Mouse (Mus musculus): ENCODE measurements around the gene Agpat4. TPM values are rescaled to one million over a fixed set of nuclear protein-coding genes. Genes with fewer than 3 reads are reported as not detected.
A peak's percentile ranks its signal among the peaks of the same experiment; 100 is the strongest.
"Not testable (repeated sequence)": the region's sequence is repeated elsewhere in the genome, so short reads cannot be mapped to it uniquely, and the experiment has no call there.

Agpat4 gene
- total RNA-seq, 1 experiment: 45.7 TPM

DNA sequence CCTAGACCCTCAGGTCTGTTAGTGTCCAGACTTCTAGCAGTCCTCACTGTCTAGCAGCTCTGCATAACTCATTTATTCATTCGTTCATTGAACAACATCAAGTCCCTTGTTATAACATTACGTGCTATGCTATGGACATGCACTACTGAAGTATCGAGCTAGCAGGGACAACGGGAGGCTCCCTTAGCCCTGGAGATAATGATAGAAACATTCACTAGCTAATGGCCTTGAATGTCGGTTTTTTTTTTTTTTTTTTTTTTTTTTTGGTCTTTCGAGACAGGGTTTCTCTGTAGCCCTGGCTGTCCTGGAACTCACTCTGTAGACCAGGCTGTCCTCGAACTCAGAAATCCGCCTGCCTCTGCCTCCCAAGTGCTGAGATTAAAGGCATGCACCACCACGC is 3.8 kb downstream of the Agpat4 start:
- H3K9me3 ChIP-seq (ENCODE audit: control insufficient read depth, insufficient read depth, low read depth, low read length); H3K27ac ChIP-seq (ENCODE audit: insufficient read depth, low read depth, low read length, poor library complexity, severe bottlenecking); in situ Hi-C loops (cut with MboI; ENCODE audit: low sequenced_read_pairs in 2 of 2, unreplicated experiment in 2 of 2); H3K36me3 ChIP-seq (ENCODE audit: control insufficient read depth, insufficient read depth, low read length, poor library complexity, severe bottlenecking); H3K4me3 ChIP-seq (ENCODE audit: insufficient read depth in 1 of 2, low read depth in 1 of 2, low read length in 2 of 2, poor library complexity in 1 of 2, severe bottlenecking in 1 of 2); H3K9ac ChIP-seq (ENCODE audit: insufficient read depth, low read depth, low read length, poor library complexity, severe bottlenecking); DNase-seq (ENCODE audit: low read depth, low spot score): not testable (repeated sequence)
- peak; percentile 56; the same call in 1 of the 2 replicates for TF ChIP-seq ZNF384 (IDR thresholded peaks at IDR 0.05; ENCODE audit: low read depth, low read length)
- H3K4me1 ChIP-seq (ENCODE audit: control insufficient read depth in 2 of 2, insufficient read depth in 2 of 2, low read length in 2 of 2, poor library complexity in 1 of 2): peaks cover 11 to 19% of the 10 kb centered on the region in 2 experiments

- Histone ChIP-seq H3K27ac (ENCODE audit: insufficient read depth, low read depth, low read length, poor library complexity, severe bottlenecking) (no peak overlapping the region), H3K4me3 (ENCODE audit: insufficient read depth in 1 of 2, low read depth in 1 of 2, low read length in 2 of 2, poor library complexity in 1 of 2, severe bottlenecking in 1 of 2) (no peak overlapping the region), H3K9me3 (ENCODE audit: control insufficient read depth, insufficient read depth, low read depth, low read length) (no peaks in the 10 kb centered on the region), H3K36me3 (ENCODE audit: control insufficient read depth, insufficient read depth, low read length, poor library complexity, severe bottlenecking) (no peaks in the 10 kb centered on the region; the same call in 1 of the 2 replicates), H3K9ac (ENCODE audit: insufficient read depth, low read depth, low read length, poor library complexity, severe bottlenecking) (no peak overlapping the region), H3K4me1 (ENCODE audit: control insufficient read depth in 2 of 2, insufficient read depth in 2 of 2, low read length in 2 of 2, poor library complexity in 1 of 2) (peaks cover 11 to 17% of the 10 kb centered on the region in 2 experiments)
- TF ChIP-seq CHD2 (IDR thresholded peaks at IDR 0.05; ENCODE audit: low read depth, low read length) (no peak), ZC3H11A (IDR thresholded peaks at IDR 0.05; ENCODE audit: borderline replicate concordance, low read depth, low read length) (no peak), HCFC1 (IDR thresholded peaks at IDR 0.05; ENCODE audit: borderline replicate concordance, insufficient read depth, low read length) (no peak), ZNF384 (IDR thresholded peaks at IDR 0.05; ENCODE audit: low read depth, low read length) (no peak), MAFK (IDR thresholded peaks at IDR 0.05; ENCODE audit: insufficient read depth, low read depth, low read length) (no peak)
- in situ Hi-C loops (cut with MboI; ENCODE audit: low sequenced_read_pairs in 2 of 2, unreplicated experiment in 2 of 2): no loop called here
- no peak for DNase-seq (ENCODE audit: low read depth, low spot score)
Observed at GRCm38 (mm10) chr17:12123168-12123567, 4.7 kb downstream of the Agpat4 start.

- in situ Hi-C loops (cut with MboI; ENCODE audit: low sequenced_read_pairs in 2 of 2, unreplicated experiment in 2 of 2): no loop called here
- no peak overlapping the region for H3K27ac ChIP-seq (ENCODE audit: insufficient read depth, low read depth, low read length, poor library complexity, severe bottlenecking)
Observed at GRCm38 (mm10) chr17:12127056-12127455, 8.6 kb downstream of the Agpat4 start.

DNA sequence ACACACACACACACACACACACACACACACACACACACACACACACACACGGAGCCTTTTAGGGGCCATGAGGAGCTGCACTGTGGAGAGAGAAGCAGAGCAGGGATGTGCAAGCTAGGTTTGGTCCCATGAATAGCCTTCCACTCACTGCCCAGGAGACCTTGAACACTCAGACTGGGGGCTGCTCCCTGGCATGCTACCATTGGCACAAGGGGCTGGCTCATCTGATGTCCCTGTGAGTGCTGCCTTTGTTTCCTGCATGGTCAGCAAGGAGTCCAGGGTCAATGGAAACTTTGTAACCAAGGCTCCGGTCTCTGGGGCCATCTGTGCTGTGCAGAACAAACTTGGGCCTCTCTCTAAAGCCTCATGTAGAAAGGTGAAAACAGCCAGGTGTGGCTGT is 10.5 kb downstream of the Agpat4 start:
- no peaks in the 10 kb centered on the region for H3K9me3 ChIP-seq (ENCODE audit: control insufficient read depth, insufficient read depth, low read depth, low read length)
- no peak for DNase-seq (ENCODE audit: low read depth, low spot score)
- peaks cover 2 to 12% of the 10 kb centered on the region in 2 experiments; a peak in 2 of 4 replicates for H3K4me1 ChIP-seq (ENCODE audit: control insufficient read depth in 2 of 2, insufficient read depth in 2 of 2, low read length in 2 of 2, poor library complexity in 1 of 2)
- TF ChIP-seq ZNF384 (IDR thresholded peaks at IDR 0.05; ENCODE audit: low read depth, low read length): no peak
- no peak for TF ChIP-seq ZC3H11A (IDR thresholded peaks at IDR 0.05; ENCODE audit: borderline replicate concordance, low read depth, low read length)
- no peak for TF ChIP-seq MAFK (IDR thresholded peaks at IDR 0.05; ENCODE audit: insufficient read depth, low read depth, low read length)
- no peak for TF ChIP-seq CHD2 (IDR thresholded peaks at IDR 0.05; ENCODE audit: low read depth, low read length)
- no peak for TF ChIP-seq HCFC1 (IDR thresholded peaks at IDR 0.05; ENCODE audit: borderline replicate concordance, insufficient read depth, low read length)
- H3K27ac ChIP-seq (ENCODE audit: insufficient read depth, low read depth, low read length, poor library complexity, severe bottlenecking): no peak overlapping the region
- H3K36me3 ChIP-seq (ENCODE audit: control insufficient read depth, insufficient read depth, low read length, poor library complexity, severe bottlenecking): peaks cover 2% of the 10 kb centered on the region; the same call in 1 of the 2 replicates
- no peak overlapping the region for H3K9ac ChIP-seq (ENCODE audit: insufficient read depth, low read depth, low read length, poor library complexity, severe bottlenecking)
- in situ Hi-C loops (cut with MboI; ENCODE audit: low sequenced_read_pairs in 2 of 2, unreplicated experiment in 2 of 2): no loop called here
- no peak overlapping the region for H3K4me3 ChIP-seq (ENCODE audit: insufficient read depth in 1 of 2, low read depth in 1 of 2, low read length in 2 of 2, poor library complexity in 1 of 2, severe bottlenecking in 1 of 2)

More at GRCm38 (mm10) chr17:12127056-12127455, 8.6 kb downstream of the Agpat4 start:
- TF ChIP-seq ZNF384 (IDR thresholded peaks at IDR 0.05; ENCODE audit: low read depth, low read length) (no peak), HCFC1 (IDR thresholded peaks at IDR 0.05; ENCODE audit: borderline replicate concordance, insufficient read depth, low read length) (no peak), ZC3H11A (IDR thresholded peaks at IDR 0.05; ENCODE audit: borderline replicate concordance, low read depth, low read length) (no peak), MAFK (IDR thresholded peaks at IDR 0.05; ENCODE audit: insufficient read depth, low read depth, low read length) (no peak), CHD2 (IDR thresholded peaks at IDR 0.05; ENCODE audit: low read depth, low read length) (no peak)
- Histone ChIP-seq H3K4me1 (ENCODE audit: control insufficient read depth in 2 of 2, insufficient read depth in 2 of 2, low read length in 2 of 2, poor library complexity in 1 of 2) (peaks cover 2 to 15% of the 10 kb centered on the region in 2 experiments), H3K9me3 (ENCODE audit: control insufficient read depth, insufficient read depth, low read depth, low read length) (no peaks in the 10 kb centered on the region), H3K36me3 (ENCODE audit: control insufficient read depth, insufficient read depth, low read length, poor library complexity, severe bottlenecking) (peaks cover 2% of the 10 kb centered on the region; the same call in 1 of the 2 replicates), H3K9ac (ENCODE audit: insufficient read depth, low read depth, low read length, poor library complexity, severe bottlenecking) (no peak overlapping the region), H3K4me3 (ENCODE audit: insufficient read depth in 1 of 2, low read depth in 1 of 2, low read length in 2 of 2, poor library complexity in 1 of 2, severe bottlenecking in 1 of 2) (no peak overlapping the region)
- DNase-seq (ENCODE audit: low read depth, low spot score): no peak

DNA sequence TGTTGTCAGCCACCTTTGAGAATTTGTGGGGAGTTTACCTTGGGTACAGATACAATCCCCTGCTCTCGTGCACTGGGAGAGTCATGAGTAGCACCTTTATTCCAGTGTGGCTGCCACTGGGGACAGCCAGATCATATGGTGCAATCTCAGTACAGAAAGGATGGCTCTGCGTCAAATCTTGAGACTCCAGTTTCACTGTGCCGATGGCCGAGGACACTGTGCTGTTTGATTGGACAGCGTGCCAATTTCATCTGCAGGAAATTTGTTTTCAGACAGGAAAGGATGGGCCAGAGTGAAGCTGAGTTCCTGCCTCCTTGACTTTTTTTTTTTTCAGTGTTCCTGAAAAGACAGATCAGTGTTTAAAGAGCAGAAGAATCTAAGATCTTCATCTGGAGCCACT is 12.7 kb downstream of the Agpat4 start:
- no peak overlapping the region for H3K9ac ChIP-seq (ENCODE audit: insufficient read depth, low read depth, low read length, poor library complexity, severe bottlenecking)
- TF ChIP-seq ZNF384 (IDR thresholded peaks at IDR 0.05; ENCODE audit: low read depth, low read length) (no peak), MAFK (IDR thresholded peaks at IDR 0.05; ENCODE audit: insufficient read depth, low read depth, low read length) (no peak), CHD2 (IDR thresholded peaks at IDR 0.05; ENCODE audit: low read depth, low read length) (no peak), HCFC1 (IDR thresholded peaks at IDR 0.05; ENCODE audit: borderline replicate concordance, insufficient read depth, low read length) (no peak), ZC3H11A (IDR thresholded peaks at IDR 0.05; ENCODE audit: borderline replicate concordance, low read depth, low read length) (no peak)
- H3K4me3 ChIP-seq (ENCODE audit: insufficient read depth in 1 of 2, low read depth in 1 of 2, low read length in 2 of 2, poor library complexity in 1 of 2, severe bottlenecking in 1 of 2): no peak overlapping the region
- 0 out of 4 replicates have a peak, but pooled peaks cover 0 to 2% of the 10 kb centered on the region in 2 experiments for H3K4me1 ChIP-seq (ENCODE audit: control insufficient read depth in 2 of 2, insufficient read depth in 2 of 2, low read length in 2 of 2, poor library complexity in 1 of 2)
- in situ Hi-C loops (cut with MboI; ENCODE audit: low sequenced_read_pairs in 2 of 2, unreplicated experiment in 2 of 2): no loop called here
- H3K36me3 ChIP-seq (ENCODE audit: control insufficient read depth, insufficient read depth, low read length, poor library complexity, severe bottlenecking): peaks cover 2% of the 10 kb centered on the region; the same call in 1 of the 2 replicates
- H3K27ac ChIP-seq (ENCODE audit: insufficient read depth, low read depth, low read length, poor library complexity, severe bottlenecking): no peak overlapping the region
- no peak for DNase-seq (ENCODE audit: low read depth, low spot score)
- H3K9me3 ChIP-seq (ENCODE audit: control insufficient read depth, insufficient read depth, low read depth, low read length): no peaks in the 10 kb centered on the region

Data from ES-E14 (cell line).